In the genomic region with DNA sequence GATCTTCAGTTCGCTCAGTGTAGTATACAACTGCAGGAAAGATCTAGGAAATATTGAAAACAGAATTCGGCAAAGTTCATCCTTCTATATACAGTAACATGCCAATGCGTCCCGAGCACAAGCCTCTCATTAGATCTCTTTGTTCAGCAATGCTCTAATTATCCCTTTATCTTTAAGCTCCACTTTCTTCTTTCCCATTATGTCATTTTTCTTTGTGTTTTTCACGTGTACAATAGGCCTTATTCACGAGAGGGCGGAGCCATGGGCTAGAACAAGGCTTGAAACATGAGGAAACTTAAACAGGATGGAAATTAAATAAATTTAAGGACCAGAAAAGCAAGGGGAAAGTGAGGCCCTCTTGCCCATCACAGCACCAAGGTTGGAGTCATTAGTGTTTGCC, we compare ENCODE assay signal across 27 mouse cellular contexts.
DNase-seq lines count a peak whose midpoint lies in the region; ATAC-seq lines count a peak whose summit lies in the region.
"Had no signal": no experiment of that assay in that cellular context is flagged by ENCODE, and none has a peak within 500 bp of the region (broad histone marks: within the 10 kb centered on the region; RNA-seq: fewer than 3 reads in every experiment).

No protein-coding gene starts in this region.

- peak; percentile 50 for ATAC-seq in forebrain, embryonic 16.5 days
- no peak for ATAC-seq in forebrain, embryonic 13.5 days
- ATAC-seq in lung, embryonic 15.5 days (ENCODE audit: borderline replicate concordance, extremely low read depth, low FRiP score, low TSS enrichment) = no peak
- ATAC-seq in erythroid progenitor cell, adult 5-6 weeks (replicated peaks; ENCODE audit: low FRiP score, poor library complexity, severe bottlenecking) = no peak
- ATAC-seq: activated CD4-positive, CD25-positive, alpha-beta regulatory T cell, adult 4 months; CD4-positive, CD25-positive, alpha-beta regulatory T cell, adult 4 months; forebrain, embryonic 14.5 days; Patski had no signal

- no peaks in the 10 kb centered on the region for H3K36me3 ChIP-seq in forebrain, embryonic 16.5 days (ENCODE audit: control insufficient read depth, insufficient read depth)
- no peaks in the 10 kb centered on the region for H3K36me3 ChIP-seq in forebrain, embryonic 13.5 days (ENCODE audit: poor library complexity, severe bottlenecking)
- H3K36me3 ChIP-seq in lung, embryonic 15.5 days = no peaks in the 10 kb centered on the region
- H3K36me3 ChIP-seq: embryonic facial prominence, embryonic 13.5 days; embryonic facial prominence, embryonic 15.5 days; G1E had no signal

- H3K4me1 ChIP-seq in forebrain, embryonic 16.5 days (replicated peaks; ENCODE audit: control insufficient read depth, insufficient read depth, low read length) = peaks cover 4% of the 10 kb centered on the region; the same call in 1 of the 2 replicates
- H3K4me1 ChIP-seq in forebrain, embryonic 13.5 days = peaks cover 5% of the 10 kb centered on the region; the same call in 1 of the 2 replicates
- H3K4me1 ChIP-seq in lung, embryonic 15.5 days = peaks cover 26% of the 10 kb centered on the region
- H3K4me1 ChIP-seq: embryonic facial prominence, embryonic 15.5 days had no signal

- H3K4me2 ChIP-seq in forebrain, embryonic 16.5 days (ENCODE audit: low read length) = no peak overlapping the region
- H3K4me2 ChIP-seq in forebrain, embryonic 13.5 days = no peak overlapping the region
- no peak overlapping the region for H3K4me2 ChIP-seq in lung, embryonic 15.5 days
- H3K4me2 ChIP-seq: embryonic facial prominence, embryonic 13.5 days; embryonic facial prominence, embryonic 15.5 days had no signal

- H3K27ac ChIP-seq in forebrain, embryonic 16.5 days (ENCODE audit: low read length) = no peak overlapping the region
- H3K27ac ChIP-seq in forebrain, embryonic 13.5 days = no peak overlapping the region
- peak overlapping the region; percentile 50; the same call in 1 of the 2 replicates for H3K27ac ChIP-seq in lung, embryonic 15.5 days
- H3K27ac ChIP-seq: embryonic facial prominence, embryonic 13.5 days; embryonic facial prominence, embryonic 15.5 days had no signal

- H3K9me3 ChIP-seq in forebrain, embryonic 16.5 days (ENCODE audit: control insufficient read depth, low read length) = no peaks in the 10 kb centered on the region
- H3K9me3 ChIP-seq in forebrain, embryonic 13.5 days (replicated peaks) = no peaks in the 10 kb centered on the region
- H3K9me3 ChIP-seq in lung, embryonic 15.5 days = no peaks in the 10 kb centered on the region
- H3K9me3 ChIP-seq: embryonic facial prominence, embryonic 13.5 days; embryonic facial prominence, embryonic 15.5 days; G1E had no signal

- no peak overlapping the region for H3K9ac ChIP-seq in forebrain, embryonic 16.5 days (replicated peaks; ENCODE audit: low read depth, low read length)
- no peak overlapping the region for H3K9ac ChIP-seq in forebrain, embryonic 13.5 days
- no peak overlapping the region for H3K9ac ChIP-seq in lung, embryonic 15.5 days
- H3K9ac ChIP-seq: embryonic facial prominence, embryonic 13.5 days; embryonic facial prominence, embryonic 15.5 days had no signal

- 47% methylated on average over 7 of the region's 7 CpGs for WGBS in forebrain, embryonic 16.5 days
- WGBS in forebrain, embryonic 13.5 days = 48% methylated on average over 7 of the region's 7 CpGs
- WGBS in lung, embryonic 15.5 days = 75% methylated on average over 7 of the region's 7 CpGs

- H3K27me3 ChIP-seq in forebrain, embryonic 16.5 days (replicated peaks; ENCODE audit: control insufficient read depth, insufficient read depth, low read length) = no peaks in the 10 kb centered on the region
- H3K27me3 ChIP-seq in forebrain, embryonic 13.5 days = no peaks in the 10 kb centered on the region
- H3K27me3 ChIP-seq in lung, embryonic 15.5 days = no peaks in the 10 kb centered on the region
- H3K27me3 ChIP-seq: CH12.LX; embryonic facial prominence, embryonic 13.5 days; embryonic facial prominence, embryonic 15.5 days; Patski had no signal

- no peak overlapping the region for H3K4me3 ChIP-seq in forebrain, embryonic 16.5 days (replicated peaks; ENCODE audit: low read length)
- H3K4me3 ChIP-seq in forebrain, embryonic 13.5 days = no peak overlapping the region
- no peak overlapping the region for H3K4me3 ChIP-seq in lung, embryonic 15.5 days
- H3K4me3 ChIP-seq: embryonic facial prominence, embryonic 13.5 days; embryonic facial prominence, embryonic 15.5 days; erythroblast, embryonic 14.5 days had no signal

- no peak for DNase-seq in lung, postnatal 36 days
- DNase-seq in brain, adult 2 months (ENCODE audit: low read depth, low spot score) = peak; percentile 25
- DNase-seq in retina, embryonic 14.5 days (ENCODE audit: low spot score) = peak; percentile 30
- DNase-seq in thymus, postnatal 14 days = no peak
- DNase-seq: adrenal gland, adult 8-10 months; adrenal gland, postnatal 36 days; B cell, adult 2 months; cerebellum, adult 11 months; cerebellum, adult 18-20 months; cerebellum, adult 8-10 months; cerebellum, adult 9-11 months; cerebellum, postnatal 14 days; cerebellum, postnatal 36 days; embryo, embryonic 11 days had no signal

Comparison
In these comparisons a context has a peak if more than half of its experiments do, and no peak if none do; other contexts are left out.
1. DNase-seq: peak in brain, adult 2 months (single experiment) and retina, embryonic 14.5 days (single experiment); none in lung, postnatal 36 days (single experiment) and thymus, postnatal 14 days (single experiment).